Mouse (Mus musculus) left cerebral cortex, postnatal 14 days (tissue): ENCODE data around the gene Nfatc4. TPM values are rescaled to one million over a fixed set of nuclear protein-coding genes. Genes with fewer than 3 reads are reported as not detected.

ENCODE experiments used
- DNase-seq, 2 experiments: peaks; one replicate each; pipeline ENCODE4 v3.0.0; 2021 to 2022; ENCODE audit warnings: low spot score in 2 of 2, mixed read lengths in 1 of 2
- intact Hi-C: fragments of 180-260 bp; cut with DNase I; formaldehyde crosslinking; loops from one replicate; pipeline ENCODE4 v1.15.1; 2025
- total RNA-seq, 2 experiments: library from RNA; stranded (reverse); gene quantifications; 2 replicates each; pipeline ENCODE4 v1.2.3; 2021

Gene Nfatc4
- total RNA-seq, 2 experiments from 2014 or later, result 3.0 to 4.0 TPM

DNA sequence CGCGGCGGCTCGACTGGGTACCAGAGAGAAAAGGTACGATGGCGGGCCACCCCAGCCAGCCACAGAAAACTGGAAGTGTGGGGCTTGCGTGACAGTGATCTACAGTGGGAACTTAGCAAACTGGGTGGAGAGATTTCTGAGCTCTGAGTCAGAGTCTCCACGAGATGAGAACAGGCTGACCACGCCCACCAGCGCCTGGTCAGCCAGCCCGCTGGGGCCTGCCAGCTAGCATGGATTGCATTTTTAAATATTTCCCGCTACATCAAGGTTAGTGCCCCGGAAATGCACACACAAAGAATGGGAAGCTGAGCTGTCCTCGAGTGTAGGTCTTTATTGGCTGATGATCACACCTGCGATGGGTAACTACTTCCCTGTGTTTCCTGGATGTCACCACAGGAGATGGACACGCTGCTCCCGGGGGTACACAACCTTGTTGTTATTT lies 7.6 kb upstream of the Nfatc4 start:
- intact Hi-C loops, result no loop called here
- peak in 1 of 2 experiments; percentile 47 for DNase-seq

DNA sequence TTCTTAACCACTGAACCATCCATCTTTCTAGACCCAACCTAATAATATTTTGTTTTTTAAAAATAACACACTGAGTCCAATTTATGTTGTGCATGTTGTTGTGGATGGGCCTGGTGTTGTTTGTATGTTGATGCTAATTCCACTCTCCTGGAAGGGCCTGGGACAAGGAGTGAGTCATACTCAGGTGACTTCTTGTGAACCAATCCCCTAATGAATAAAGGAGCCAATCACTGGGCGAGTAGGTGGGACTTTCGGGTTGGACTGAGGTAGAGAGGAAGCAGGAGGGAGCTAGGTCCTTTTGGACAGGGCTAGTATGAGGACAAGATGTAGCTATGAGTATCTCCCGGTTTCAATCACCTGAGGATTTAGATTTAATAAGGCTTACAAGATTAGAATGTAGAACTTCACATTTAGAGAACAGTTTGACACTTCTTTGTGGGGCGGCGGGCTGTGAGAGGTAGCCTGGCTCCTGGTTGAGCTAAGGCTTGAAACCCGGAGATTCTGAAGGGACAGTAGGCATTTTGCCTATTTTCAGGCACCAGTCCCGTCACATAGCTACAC lies 3.0 kb upstream of the Nfatc4 start:
- intact Hi-C loops, result loop anchor here (5.0 kb wide), 2 partner anchors 42 to 97 kb away; no protein-coding TSS in a partner anchor
- DNase-seq, result no peak

DNA sequence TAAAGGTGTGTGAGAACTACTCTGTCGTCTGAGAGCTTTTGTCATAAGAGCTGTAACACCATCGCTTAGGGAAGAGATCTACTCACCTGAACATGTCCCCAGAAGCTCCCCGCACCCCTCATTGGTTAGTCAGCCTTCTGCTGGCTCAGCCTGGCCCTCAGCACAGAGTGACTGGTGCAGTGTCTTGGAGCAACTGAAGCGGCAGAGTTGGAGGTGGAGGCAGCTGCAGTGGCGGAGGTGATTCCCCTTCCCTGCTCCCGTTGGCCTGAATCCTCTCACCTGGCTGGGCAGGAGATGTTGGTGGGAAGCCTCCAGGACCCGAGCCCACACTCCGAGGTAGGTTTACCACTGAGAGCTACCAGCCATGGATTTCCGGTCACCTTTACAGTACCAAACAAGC lies 2.4 kb upstream of the Nfatc4 start:
- intact Hi-C loops, result loop anchor here (5.0 kb wide), 2 partner anchors 42 to 97 kb away; no protein-coding TSS in a partner anchor
- DNase-seq, result no peak

DNA sequence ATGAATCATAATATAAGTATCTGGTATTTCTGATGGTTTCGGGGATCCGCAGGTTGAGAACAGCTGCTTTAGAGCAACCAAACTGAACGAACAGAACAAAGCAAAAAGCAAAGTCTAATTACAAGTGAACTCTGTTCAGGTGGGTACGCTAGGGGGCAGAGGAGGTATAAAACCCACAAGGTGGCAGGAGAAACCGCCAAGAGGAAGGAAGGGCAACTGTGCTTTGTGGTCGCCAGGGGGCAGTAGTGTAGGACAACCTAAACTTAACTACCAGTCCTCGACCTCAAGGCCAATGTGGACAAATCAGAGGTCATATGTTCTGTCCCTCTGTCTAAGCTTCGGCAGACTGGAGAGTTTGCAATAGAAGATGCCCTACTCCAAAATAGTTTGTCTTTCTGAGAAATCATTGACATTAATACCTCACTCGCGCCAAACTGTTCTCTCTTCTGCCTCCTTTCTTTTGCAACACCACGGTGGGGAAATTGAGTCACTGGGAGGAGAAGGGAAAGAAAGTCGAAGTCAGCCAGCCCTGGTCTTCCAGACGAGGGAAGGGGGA lies 431 bp upstream of the Nfatc4 start:
- intact Hi-C loops, result loop anchor here (5.0 kb wide), 2 partner anchors 40 to 95 kb away; no protein-coding TSS in a partner anchor
- peak; percentile 65 to 74 for DNase-seq

DNA sequence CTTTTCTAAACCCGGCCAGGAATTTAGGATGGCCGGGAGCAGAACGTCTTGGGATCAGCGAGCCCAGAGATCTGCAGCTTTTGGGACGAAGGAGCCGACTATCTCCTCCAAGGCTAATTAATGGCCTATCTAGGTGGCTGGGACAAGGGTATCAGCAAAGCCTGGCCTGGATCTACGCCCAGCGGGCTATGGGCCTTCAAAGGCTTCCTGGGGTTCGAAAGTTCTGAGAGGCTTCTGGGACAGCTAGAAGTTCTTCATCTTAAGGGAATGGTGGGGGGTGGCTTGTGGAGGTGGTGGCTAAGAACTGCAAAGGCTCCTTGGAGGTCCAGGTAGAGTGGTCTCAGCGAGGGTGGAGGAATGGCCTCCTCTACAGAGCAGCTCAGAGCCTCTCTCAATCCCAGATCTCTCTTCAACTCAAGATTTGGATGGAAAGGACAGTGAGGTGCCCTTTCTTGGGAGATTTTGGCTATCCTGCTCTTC lies 1.1 kb downstream of the Nfatc4 start:
- DNase-seq, result peak in 1 of 2 experiments; percentile 3
- intact Hi-C loops, result loop anchor here (5.0 kb wide), 2 partner anchors 38 to 93 kb away; no protein-coding TSS in a partner anchor

DNA sequence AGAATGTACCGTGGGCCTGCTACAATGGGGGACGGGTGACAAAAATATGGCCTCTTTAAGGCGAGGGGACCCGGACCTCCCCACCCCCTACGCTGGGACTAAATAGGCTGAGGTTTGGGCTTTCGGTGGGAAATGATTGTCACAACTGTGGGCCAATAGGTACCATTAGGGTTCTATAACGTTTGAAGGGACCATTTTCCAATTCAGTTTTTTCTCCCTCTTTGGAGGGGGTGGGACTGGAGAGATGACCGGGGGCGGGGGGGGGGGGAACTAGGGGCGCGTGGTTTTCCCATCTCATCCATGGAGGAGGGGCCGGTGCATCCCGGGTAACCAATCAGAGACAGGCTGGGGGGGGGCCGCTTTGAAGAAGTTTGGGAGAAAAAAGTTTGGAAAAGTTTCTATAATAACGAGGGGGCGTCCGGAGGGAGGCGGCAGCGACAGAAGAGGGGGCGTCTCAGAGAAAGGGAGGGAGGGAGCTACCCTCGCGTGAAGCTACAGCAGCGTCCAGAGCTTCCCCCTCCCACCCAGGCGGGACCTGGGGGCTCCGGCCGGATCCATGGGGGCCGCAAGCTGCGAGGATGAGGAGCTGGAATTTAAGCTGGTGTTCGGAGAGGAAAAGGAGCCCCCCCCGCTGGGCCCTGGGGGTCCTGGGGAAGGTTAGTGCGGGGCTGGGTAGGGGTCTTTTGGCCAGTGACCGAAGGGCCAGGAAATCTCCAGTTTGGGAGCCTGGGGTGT lies 1.7 kb downstream of the Nfatc4 start:
- intact Hi-C loops, result loop anchor here (5.0 kb wide), 2 partner anchors 38 to 93 kb away; no protein-coding TSS in a partner anchor
- peak in 1 of 2 experiments; percentile 2 for DNase-seq

DNA sequence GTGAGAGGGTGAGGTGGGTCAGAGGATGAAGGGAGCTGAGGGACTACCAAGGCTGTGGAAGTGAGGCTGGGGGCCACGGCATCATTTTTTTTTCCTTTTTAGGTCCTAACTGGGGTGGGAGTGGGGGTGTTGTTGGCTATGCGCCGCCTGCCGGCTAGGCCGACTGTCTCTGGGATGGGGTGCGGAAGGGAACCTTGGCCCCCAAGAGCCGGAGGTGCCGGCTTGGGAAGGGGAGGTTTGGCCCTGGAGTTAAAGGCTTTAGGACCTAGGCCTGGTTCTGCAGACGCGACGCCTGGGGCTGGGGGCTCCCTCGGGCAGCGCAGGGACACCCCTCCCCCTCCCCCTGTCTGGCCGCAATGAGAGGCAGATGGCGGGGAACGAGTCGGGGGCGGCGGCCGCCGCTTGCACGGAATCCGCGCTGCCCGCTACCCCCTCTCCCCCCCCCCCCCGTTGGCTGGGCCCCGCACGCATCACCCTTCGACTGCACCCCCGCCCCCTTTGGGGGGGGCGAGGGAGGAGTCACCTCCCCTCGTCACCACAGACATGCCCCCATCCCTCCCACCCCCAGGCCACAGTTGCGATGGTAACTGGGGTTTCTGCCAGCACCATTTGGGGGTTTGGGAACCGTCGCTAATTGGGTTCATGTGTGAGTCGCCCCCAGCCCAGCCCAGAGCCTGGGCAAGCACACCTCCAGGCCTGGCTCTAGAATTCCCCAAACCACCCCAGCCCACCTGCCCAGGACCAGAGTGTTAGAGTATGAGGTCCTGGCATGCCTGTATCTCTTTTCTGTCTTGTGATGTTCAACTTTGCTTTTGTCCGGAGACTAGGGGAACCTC lies 2.5 kb downstream of the Nfatc4 start:
- peak in 1 of 2 experiments; percentile 4 for DNase-seq
- intact Hi-C loops, result no loop called here

DNA sequence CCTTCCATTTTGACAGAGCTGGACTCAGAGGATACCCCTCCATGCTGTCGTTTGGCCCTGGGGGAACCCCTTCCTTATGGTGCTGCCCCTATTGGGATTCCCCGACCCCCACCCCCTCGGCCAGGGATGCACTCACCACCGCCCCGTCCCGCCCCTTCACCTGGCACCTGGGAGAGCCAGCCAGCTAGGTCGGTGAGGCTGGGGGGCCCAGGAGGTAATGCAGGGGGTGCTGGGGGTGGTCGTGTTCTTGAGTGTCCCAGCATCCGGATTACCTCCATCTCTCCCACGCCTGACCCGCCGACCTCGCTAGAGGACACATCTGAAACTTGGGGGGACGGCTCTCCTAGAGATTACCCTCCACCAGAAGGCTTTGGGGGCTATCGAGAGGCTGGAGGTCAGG lies 3.2 kb downstream of the Nfatc4 start:
- peak in 1 of 2 experiments; percentile 1 for DNase-seq
- intact Hi-C loops, result no loop called here

DNA sequence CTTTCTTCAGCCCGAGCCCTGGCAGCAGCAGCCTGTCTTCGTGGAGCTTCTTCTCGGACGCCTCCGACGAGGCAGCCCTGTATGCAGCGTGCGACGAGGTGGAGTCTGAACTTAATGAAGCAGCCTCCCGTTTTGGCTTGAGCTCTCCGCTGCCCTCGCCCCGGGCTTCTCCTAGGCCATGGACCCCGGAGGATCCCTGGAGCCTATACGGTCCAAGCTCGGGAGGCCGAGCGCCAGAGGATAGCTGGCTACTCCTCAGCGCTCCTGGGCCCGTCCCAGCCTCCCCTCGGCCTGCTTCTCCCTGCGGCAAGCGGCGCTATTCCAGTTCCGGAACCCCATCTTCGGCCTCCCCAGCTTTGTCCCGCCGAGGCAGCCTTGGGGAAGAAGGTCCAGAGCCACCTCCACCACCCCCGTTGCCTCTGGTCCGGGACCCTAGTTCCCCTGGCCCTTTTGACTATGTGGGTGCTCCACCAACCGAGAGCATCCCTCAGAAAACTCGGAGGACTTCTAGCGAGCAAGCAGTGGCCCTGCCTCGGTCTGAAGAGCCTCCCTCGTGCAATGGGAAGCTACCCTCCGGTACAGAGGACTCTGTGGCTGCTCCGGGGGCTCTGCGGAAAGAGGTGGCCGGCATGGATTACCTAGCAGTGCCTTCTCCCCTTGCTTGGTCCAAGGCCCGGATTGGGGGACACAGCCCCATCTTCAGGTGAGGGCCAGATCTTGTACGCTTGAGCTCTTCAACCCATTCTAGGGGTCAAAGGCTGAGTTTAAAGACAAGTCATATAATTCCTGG lies 3.8 kb downstream of the Nfatc4 start:
- DNase-seq, result no peak
- intact Hi-C loops, result no loop called here

DNA sequence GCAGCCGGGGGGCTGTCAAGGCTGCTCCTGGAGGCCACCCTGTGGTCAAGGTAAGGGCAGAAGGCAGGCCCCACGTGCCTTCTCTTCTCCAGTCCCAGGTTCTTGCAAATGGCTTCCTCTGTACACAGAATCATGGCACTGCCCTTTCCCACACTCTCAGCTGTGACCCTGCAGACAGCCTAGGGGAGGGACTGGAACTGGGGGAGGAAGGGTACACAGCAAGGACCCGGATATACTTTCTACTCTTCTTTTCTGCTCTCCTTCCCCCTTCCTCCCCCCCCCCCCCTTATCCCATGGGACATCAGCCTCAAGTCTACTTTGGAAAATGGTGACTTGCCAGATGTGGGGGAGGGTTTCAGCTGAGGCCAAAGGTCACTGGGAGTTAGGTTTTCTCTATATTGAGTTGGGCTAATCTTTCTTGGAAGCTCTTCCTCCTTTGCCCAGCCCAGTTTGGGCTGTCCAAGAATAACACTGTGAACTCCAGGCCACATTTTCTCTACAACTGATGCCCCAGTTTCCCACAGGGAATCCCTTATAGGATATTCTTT lies 5.8 kb downstream of the Nfatc4 start:
- DNase-seq, result no peak
- intact Hi-C loops, result no loop called here

DNA sequence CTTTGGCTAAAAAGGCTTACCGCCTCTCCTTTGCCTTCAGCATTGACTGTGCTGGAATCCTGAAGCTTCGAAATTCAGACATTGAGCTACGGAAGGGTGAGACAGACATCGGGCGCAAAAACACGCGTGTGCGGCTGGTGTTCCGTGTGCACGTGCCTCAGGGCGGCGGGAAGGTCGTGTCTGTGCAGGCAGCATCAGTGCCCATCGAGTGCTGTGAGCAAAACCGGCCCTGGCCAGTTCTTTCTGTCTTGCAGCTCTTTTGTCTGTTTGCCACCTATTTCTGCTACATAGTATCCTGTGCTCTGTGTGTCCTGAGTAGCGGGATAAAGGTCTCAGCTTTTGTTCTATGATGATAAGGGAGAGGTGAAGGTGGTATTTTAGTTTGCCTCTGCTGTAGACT lies 6.9 kb downstream of the Nfatc4 start:
- intact Hi-C loops, result no loop called here

DNA sequence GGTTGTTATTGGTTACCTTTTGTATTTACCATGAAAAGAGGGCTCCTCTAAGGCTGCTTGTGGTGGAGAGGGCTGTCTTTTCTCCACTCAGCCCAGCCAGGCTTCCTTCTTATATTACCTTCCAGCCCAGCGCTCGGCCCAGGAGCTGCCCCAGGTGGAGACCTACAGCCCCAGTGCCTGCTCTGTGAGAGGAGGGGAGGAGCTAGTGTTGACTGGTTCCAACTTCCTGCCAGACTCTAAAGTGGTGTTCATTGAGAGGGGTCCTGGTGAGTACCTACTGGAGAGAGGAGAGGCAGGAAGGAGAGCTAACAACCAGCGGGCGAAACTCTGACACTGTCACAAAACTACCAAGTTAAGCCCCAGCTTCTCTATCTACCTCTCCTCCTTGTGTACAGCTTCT lies 7.4 kb downstream of the Nfatc4 start:
- DNase-seq, result no peak
- intact Hi-C loops, result no loop called here

More for the DNA sequence above, 6.9 kb downstream of the Nfatc4 start:
- no peak for DNase-seq

DNA sequence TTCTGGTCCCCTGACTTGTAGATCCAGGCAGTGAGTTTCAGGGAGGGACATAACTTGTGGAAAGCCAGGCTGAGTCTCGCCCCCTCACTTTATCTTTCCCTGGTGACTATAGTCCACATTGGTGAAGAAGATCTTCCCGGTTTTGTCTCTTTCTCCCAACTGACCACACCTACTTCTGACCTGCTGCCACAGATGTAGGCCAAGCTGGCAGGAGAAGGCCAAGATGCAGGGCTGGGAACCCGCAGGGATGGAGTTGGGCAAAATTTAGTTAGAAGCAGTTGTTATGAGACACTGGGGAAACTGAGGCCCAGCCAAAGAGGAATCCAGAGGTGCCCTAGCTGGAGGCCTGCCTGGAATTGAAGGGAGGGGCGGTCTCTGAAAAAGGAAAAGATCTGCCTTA lies 10.2 kb downstream of the Nfatc4 start:
- intact Hi-C loops, result no loop called here
- DNase-seq, result no peak

DNA sequence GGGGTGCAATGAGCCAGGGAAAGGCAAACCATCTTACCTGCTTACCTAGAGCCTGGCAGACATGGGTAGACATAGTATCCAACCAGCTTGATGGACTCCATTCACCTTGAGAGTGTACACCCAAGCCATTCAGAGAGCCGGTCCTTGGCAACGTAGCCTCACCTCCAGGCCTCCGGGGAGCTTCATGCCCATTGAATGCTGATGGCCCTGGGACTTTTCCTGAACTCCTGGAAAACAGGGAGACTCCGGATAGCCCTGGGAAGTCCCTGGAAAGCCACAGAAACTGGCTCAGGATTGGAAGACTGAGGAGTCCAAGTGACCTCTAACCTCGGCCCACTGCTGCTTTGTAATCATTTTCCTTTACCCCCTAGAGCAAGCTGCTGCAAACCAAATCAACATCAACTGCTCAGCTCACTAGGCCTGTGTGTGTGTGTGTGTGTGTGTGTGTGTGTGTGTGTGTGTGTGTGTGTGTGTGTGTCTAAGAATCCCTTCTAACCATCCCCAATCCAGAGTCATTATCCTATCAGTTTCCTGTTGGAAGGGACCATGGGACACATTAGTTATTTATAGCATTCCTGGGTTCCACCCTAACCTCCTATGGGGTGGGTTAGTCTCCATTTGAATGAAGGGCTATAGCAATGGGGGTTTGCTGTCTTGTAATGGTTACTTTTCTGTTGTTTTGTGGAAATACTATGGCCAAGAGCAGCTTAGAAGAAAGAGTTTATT lies 12.0 kb downstream of the Nfatc4 start:
- DNase-seq, result no peak
- intact Hi-C loops, result no loop called here

DNA sequence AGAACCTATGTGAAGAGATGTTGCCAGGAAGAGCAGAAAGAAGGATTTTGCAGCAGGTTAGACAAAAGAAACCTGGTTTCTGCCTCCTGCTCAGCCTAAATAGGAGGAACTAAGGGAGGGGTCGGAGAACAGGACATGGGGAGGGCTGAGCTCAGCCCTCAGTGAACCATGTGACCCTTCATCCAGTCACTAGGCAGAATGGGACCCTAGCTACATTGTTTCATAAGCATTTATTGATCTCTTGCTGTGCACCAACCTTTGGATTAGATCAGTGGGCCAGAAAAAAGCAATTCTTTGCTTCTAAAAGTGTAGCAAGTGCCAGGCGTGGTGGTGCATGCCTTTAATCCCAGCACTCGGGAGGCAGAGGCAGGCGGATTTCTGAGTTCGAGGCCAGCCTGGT lies 15.4 kb downstream of the Nfatc4 start:
- DNase-seq, result no peak
- intact Hi-C loops, result no loop called here

DNA sequence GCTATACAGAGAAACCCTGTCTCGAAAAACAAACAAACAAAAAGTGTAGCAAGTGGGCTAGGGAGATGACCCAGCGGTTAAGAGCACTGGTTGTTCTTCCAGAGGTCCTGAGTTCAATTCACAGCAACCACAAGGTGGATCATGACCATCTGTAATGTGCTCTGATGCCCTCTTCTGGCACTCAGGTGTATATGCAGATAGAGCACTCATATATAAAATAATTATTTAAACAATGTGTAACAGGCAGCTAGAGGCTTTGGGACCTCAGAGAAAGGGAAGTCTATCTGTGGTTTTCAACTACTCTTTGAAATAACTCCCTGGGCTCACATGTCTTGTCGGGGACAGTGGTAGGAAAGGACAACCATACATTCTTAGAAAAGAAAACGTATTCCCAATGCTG lies 15.8 kb downstream of the Nfatc4 start:
- intact Hi-C loops, result no loop called here
- DNase-seq, result no peak

DNA sequence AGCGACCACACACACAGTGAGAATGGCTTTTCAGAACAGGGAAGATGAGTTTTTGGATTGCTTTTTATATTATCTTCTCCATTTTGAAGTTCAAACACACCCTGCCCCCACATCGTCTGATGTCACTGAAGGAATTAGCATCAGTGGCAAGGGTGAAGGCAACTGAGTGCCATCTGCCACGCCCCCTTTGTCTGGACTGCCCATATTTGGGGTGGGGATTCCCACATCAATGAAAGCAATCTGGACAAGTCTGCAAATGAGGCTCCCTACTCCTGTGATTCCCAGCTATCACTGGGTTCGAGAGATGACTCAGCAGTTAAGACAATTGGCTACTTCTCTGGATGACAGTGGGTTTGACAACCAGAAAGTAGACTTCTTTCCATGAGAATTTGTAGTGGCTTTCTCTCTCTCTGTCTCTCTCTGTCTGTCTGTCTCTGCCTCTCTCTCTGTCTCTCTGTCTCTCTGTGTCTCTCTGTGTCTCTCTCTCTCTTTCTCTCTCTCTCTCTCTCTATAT lies 18.0 kb downstream of the Nfatc4 start:
- DNase-seq, result no peak
- intact Hi-C loops, result no loop called here

DNA sequence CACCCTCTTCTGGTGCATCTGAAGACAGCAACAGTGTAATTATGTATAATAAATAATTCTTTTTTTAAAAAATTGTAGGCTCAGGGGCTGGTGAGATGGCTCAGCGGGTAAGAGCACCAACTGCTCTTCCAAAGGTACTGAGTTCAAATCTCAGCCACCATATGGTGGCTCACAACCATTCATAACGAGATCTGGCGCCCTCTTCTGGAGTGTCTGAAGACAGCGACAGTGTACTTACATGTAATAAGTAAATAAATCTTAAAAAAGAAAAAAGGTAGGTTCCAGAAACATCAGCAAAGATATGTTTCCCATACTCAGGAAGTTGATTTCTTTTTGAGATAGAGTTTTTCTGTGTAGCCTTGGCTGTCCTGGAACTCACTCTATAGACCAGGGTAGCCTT lies 19.9 kb downstream of the Nfatc4 start:
- intact Hi-C loops, result no loop called here
- DNase-seq, result no peak
